Comparison of ENCODE assay signal across 10 mouse cellular contexts in genomic region chr5:48003708-48004415, GRCm38 (mm10). TPM values are rescaled to one million over a fixed set of nuclear protein-coding genes. Genes with fewer than 3 reads are reported as not detected.
A peak's percentile ranks its signal among the peaks of the same experiment; 100 is the strongest.
DNase-seq lines count a peak whose midpoint lies in the region; ATAC-seq and TF ChIP-seq lines count a peak whose summit lies in the region.
"Had no signal": no experiment of that assay in that cellular context is flagged by ENCODE, and none has a peak within 500 bp of the region (broad histone marks: within the 10 kb centered on the region; RNA-seq: fewer than 3 reads in every experiment).

No protein-coding gene starts in this region.

- no peaks in the 10 kb centered on the region for H3K27me3 ChIP-seq in heart, embryonic 15.5 days
- H3K27me3 ChIP-seq in heart, embryonic 10.5 days (ENCODE audit: insufficient read depth, poor library complexity, severe bottlenecking): no peaks in the 10 kb centered on the region
- H3K27me3 ChIP-seq in lung, postnatal 0 days (replicated peaks; ENCODE audit: insufficient read depth, low read length): no peaks in the 10 kb centered on the region

- no peaks in the 10 kb centered on the region for H3K9me3 ChIP-seq in heart, embryonic 15.5 days (replicated peaks)
- H3K9me3 ChIP-seq in heart, embryonic 10.5 days: no peaks in the 10 kb centered on the region
- H3K9me3 ChIP-seq in lung, postnatal 0 days (ENCODE audit: low read length): no peaks in the 10 kb centered on the region

- H3K4me2 ChIP-seq in heart, embryonic 15.5 days: peak overlapping the region; percentile 16; the same call in 1 of the 2 replicates
- H3K4me2 ChIP-seq in lung, postnatal 0 days (replicated peaks; ENCODE audit: low read depth, low read length): peak overlapping the region; percentile 37; the same call in 1 of the 2 replicates

- no peak for TF ChIP-seq CTCF in lung, postnatal 0 days (IDR thresholded peaks at IDR 0.05)

- no peak for TF ChIP-seq EP300 in lung, postnatal 0 days (IDR thresholded peaks at IDR 0.05)

- DNase-seq in heart, embryonic 10.5 days (ENCODE audit: low spot score): no peak
- peak; percentile 56 for DNase-seq in MN1 (ENCODE audit: low spot score)
- peak; percentile 89 for DNase-seq in hindlimb bud, embryonic 11.5 days (ENCODE audit: extremely low spot score, low read depth, low spot score)
- DNase-seq in lung, postnatal 0 days (ENCODE audit: low spot score): peak; percentile 52
- no peak for DNase-seq in right cerebral cortex, postnatal 14 days
- no peak for DNase-seq in cerebellum, postnatal 36 days
- DNase-seq: heart, postnatal 14 days; midbrain, embryonic 14.5 days had no signal

- H3K27ac ChIP-seq in heart, embryonic 15.5 days: no peak overlapping the region
- H3K27ac ChIP-seq in heart, embryonic 10.5 days: no peak overlapping the region
- no peak overlapping the region for H3K27ac ChIP-seq in lung, postnatal 0 days (ENCODE audit: low read length)

- H3K9ac ChIP-seq in heart, embryonic 15.5 days: no peak overlapping the region
- H3K9ac ChIP-seq in lung, postnatal 0 days (replicated peaks; ENCODE audit: low read depth): no peak overlapping the region

- 49% methylated on average over 12 of the region's 12 CpGs for WGBS in heart, embryonic 15.5 days
- WGBS in heart, embryonic 10.5 days: 60% methylated on average over 12 of the region's 12 CpGs
- 25% methylated on average over 12 of the region's 12 CpGs for WGBS in lung, postnatal 0 days

- no peak overlapping the region for H3K4me3 ChIP-seq in heart, embryonic 15.5 days
- no peak overlapping the region for H3K4me3 ChIP-seq in heart, embryonic 10.5 days
- H3K4me3 ChIP-seq in lung, postnatal 0 days (ENCODE audit: low read depth, low read length): peak overlapping the region; percentile 1; the same call in 1 of the 2 replicates

- H3K4me1 ChIP-seq in heart, embryonic 15.5 days (replicated peaks): no peaks in the 10 kb centered on the region; the same call in 1 of the 2 replicates
- H3K4me1 ChIP-seq in heart, embryonic 10.5 days: no peaks in the 10 kb centered on the region
- H3K4me1 ChIP-seq in lung, postnatal 0 days (ENCODE audit: insufficient read depth, low read depth, low read length): no peaks in the 10 kb centered on the region

- no peak for ATAC-seq in heart, embryonic 15.5 days (replicated peaks; ENCODE audit: insufficient number of reproducible peaks, insufficient read depth, low FRiP score, low read depth)
- peak; percentile 70 for ATAC-seq in lung, postnatal 0 days
- no peak for ATAC-seq in megakaryocyte, adult 5-6 weeks (ENCODE audit: poor library complexity, severe bottlenecking)

- H3K36me3 ChIP-seq in heart, embryonic 15.5 days: no peaks in the 10 kb centered on the region
- no peaks in the 10 kb centered on the region for H3K36me3 ChIP-seq in heart, embryonic 10.5 days
- H3K36me3 ChIP-seq in lung, postnatal 0 days (ENCODE audit: insufficient read depth, low read length): no peaks in the 10 kb centered on the region

RNA-seq across cellular contexts. Expression of gene Slit2, which starts 20.9 kb away (rescaled TPM):
- polyA plus RNA-seq in heart, embryonic 15.5 days (2015; fragmentation: Nextera tagmentation; extraction: Ambion mirVana): 20.6 and 27.9 TPM in 2 replicates
- 24.9 and 50.6 TPM in 2 replicates for polyA plus RNA-seq in heart, embryonic 10.5 days (2016; fragmentation: Nextera tagmentation; extraction: Ambion mirVana)
- 30.7 and 33.6 TPM in 2 replicates for polyA plus RNA-seq in lung, postnatal 0 days (2015; fragmentation: Nextera tagmentation; extraction: Ambion mirVana)
- not detected in 2 replicates for total RNA-seq in megakaryocyte, adult 5-6 weeks (2015)
- under 0.01 TPM in 1 of 2 replicates, not detected in the other for total RNA-seq in megakaryocyte, adult 5-6 weeks (2017)

Comparison
In these comparisons a context has a peak if more than half of its experiments do, and no peak if none do; other contexts are left out.
1. DNase-seq: peak in MN1 (single experiment), hindlimb bud, embryonic 11.5 days (single experiment) and lung, postnatal 0 days (single experiment); none in heart, embryonic 10.5 days (single experiment), right cerebral cortex, postnatal 14 days (single experiment) and cerebellum, postnatal 36 days (0 of 2).